Mouse (Mus musculus) cortical plate, adult 2 months (tissue): ENCODE measurements at regions not wholly inside any gene's neighbourhood (a gene's known extent, or its start where the extent isn't known, plus 50 kb on each side); places are given as distances from the start of the nearest gene placed in this dataset.

Source experiments
- CTCF ChIP-seq: fragments of 200-500 bp; IDR thresholded peaks from 2 replicates; pipeline ENCODE4 v1.5.1; 2011; ENCODE audit warnings: mild to moderate bottlenecking, control low read depth, low read length; ENCODE audit not compliant: insufficient read depth; ENCODE audit errors: extremely low read depth
- POLR2A ChIP-seq: fragments of 200-500 bp; IDR thresholded peaks from 2 replicates; pipeline ENCODE4 v1.6.1; 2011; ENCODE audit warnings: mild to moderate bottlenecking, low read length, control low read depth; ENCODE audit not compliant: insufficient read depth; ENCODE audit errors: extremely low read depth

- TF ChIP-seq CTCF (no peak), POLR2A (no peak)
Measured at GRCm38 (mm10) chr4:22263903-22264302, 93.4 kb upstream of the Fbxl4 start.
